Mouse (Mus musculus): ENCODE results near the gene Etv5. TPM values are rescaled to one million over a fixed set of nuclear protein-coding genes. Genes with fewer than 3 reads are reported as not detected.

Etv5 gene
- polyA plus RNA-seq, 1 experiment from 2014 or later: 59.8 TPM

- H3K9me3 ChIP-seq (replicated peaks): no peaks in the 10 kb centered on the region
- ATAC-seq (replicated peaks; ENCODE audit: low FRiP score): no peak
- H3K4me1 ChIP-seq: peaks cover 23% of the 10 kb centered on the region
- H3K4me3 ChIP-seq (replicated peaks): no peak overlapping the region
- H3K27me3 ChIP-seq: peaks cover 3% of the 10 kb centered on the region; the same call in 1 of the 2 replicates
- H3K27ac ChIP-seq: no peak overlapping the region; the same call in 1 of the 2 replicates
- no peaks in the 10 kb centered on the region for H3K36me3 ChIP-seq
- H3K9ac ChIP-seq: no peak overlapping the region
- H3K4me2 ChIP-seq: no peak overlapping the region
- 60% methylated on average over 6 of the region's 6 CpGs for WGBS
These were observed 5.3 kb upstream of the Etv5 start for GRCm38 (mm10) chr16:22444786-22445185.

- Histone ChIP-seq H3K27me3 (peaks cover 3% of the 10 kb centered on the region; the same call in 1 of the 2 replicates), H3K4me1 (peaks cover 35% of the 10 kb centered on the region), H3K27ac (no peak overlapping the region), H3K9me3 (replicated peaks) (no peaks in the 10 kb centered on the region), H3K9ac (no peak overlapping the region), H3K36me3 (no peaks in the 10 kb centered on the region), H3K4me2 (no peak overlapping the region), H3K4me3 (replicated peaks) (no peak overlapping the region)
- ATAC-seq (replicated peaks; ENCODE audit: low FRiP score): no peak
- 69% methylated on average over 7 of the region's 7 CpGs for WGBS
These were observed 2.7 kb upstream of the Etv5 start for GRCm38 (mm10) chr16:22442202-22442601.

GRCm38 (mm10) chr16:22441317-22441716 is 1.8 kb upstream of the Etv5 start:
- no peak overlapping the region for H3K4me2 ChIP-seq
- peaks cover 3% of the 10 kb centered on the region; the same call in 1 of the 2 replicates for H3K27me3 ChIP-seq
- no peak overlapping the region for H3K4me3 ChIP-seq (replicated peaks)
- no peaks in the 10 kb centered on the region for H3K9me3 ChIP-seq (replicated peaks)
- WGBS: 70% methylated on average over 4 of the region's 4 CpGs
- no peaks in the 10 kb centered on the region for H3K36me3 ChIP-seq
- ATAC-seq (replicated peaks; ENCODE audit: low FRiP score): no peak
- H3K4me1 ChIP-seq: peaks cover 36% of the 10 kb centered on the region
- no peak overlapping the region for H3K9ac ChIP-seq
- H3K27ac ChIP-seq: peak overlapping the region; percentile 85; the same call in 1 of the 2 replicates

- ATAC-seq (replicated peaks; ENCODE audit: low FRiP score): no peak
These were observed 750 bp upstream of the Etv5 start for GRCm38 (mm10) chr16:22440269-22440668.

GRCm38 (mm10) chr16:22438441-22439373 is 812 bp downstream of the Etv5 start:
- Histone ChIP-seq H3K4me3 (replicated peaks) (peak overlapping the region; percentile 85), H3K4me2 (peak overlapping the region; percentile 95), H3K9me3 (replicated peaks) (no peaks in the 10 kb centered on the region), H3K4me1 (peaks cover 51% of the 10 kb centered on the region), H3K9ac (peak overlapping the region; percentile 72), H3K27ac (peak overlapping the region; percentile 85), H3K27me3 (peaks cover 3% of the 10 kb centered on the region; the same call in 1 of the 2 replicates), H3K36me3 (peaks cover 7% of the 10 kb centered on the region; the same call in 1 of the 2 replicates)
- WGBS: under 1% methylated on average over 59 of the region's 59 CpGs
- ATAC-seq (replicated peaks; ENCODE audit: low FRiP score): peak; percentile 27

More at GRCm38 (mm10) chr16:22440269-22440668, 750 bp upstream of the Etv5 start:
- Histone ChIP-seq H3K4me2 (peak overlapping the region; percentile 68), H3K9me3 (replicated peaks) (no peaks in the 10 kb centered on the region), H3K36me3 (0 out of 2 replicates have a peak, but pooled peaks cover 4% of the 10 kb centered on the region), H3K27me3 (peaks cover 3% of the 10 kb centered on the region; the same call in 1 of the 2 replicates), H3K27ac (peak overlapping the region; percentile 85), H3K4me3 (replicated peaks) (peak overlapping the region; percentile 85), H3K9ac (peak overlapping the region; percentile 35), H3K4me1 (peaks cover 43% of the 10 kb centered on the region)
- WGBS: under 1% methylated on average over 18 of the region's 18 CpGs

GRCm38 (mm10) chr16:22436106-22436505 is 3.4 kb downstream of the Etv5 start:
- Histone ChIP-seq H3K9ac (no peak overlapping the region), H3K4me2 (peak overlapping the region; percentile 23; the same call in 1 of the 2 replicates), H3K4me3 (replicated peaks) (no peak overlapping the region), H3K9me3 (replicated peaks) (no peaks in the 10 kb centered on the region), H3K36me3 (peaks cover 7% of the 10 kb centered on the region; the same call in 1 of the 2 replicates), H3K27me3 (no peaks in the 10 kb centered on the region), H3K4me1 (peaks cover 50% of the 10 kb centered on the region), H3K27ac (no peak overlapping the region)
- ATAC-seq (replicated peaks; ENCODE audit: low FRiP score): no peak
- 52% methylated on average over 6 of the region's 6 CpGs for WGBS

GRCm38 (mm10) chr16:22434530-22434929 is 5.0 kb downstream of the Etv5 start:
- no peak for ATAC-seq (replicated peaks; ENCODE audit: low FRiP score)
- Histone ChIP-seq H3K9ac (no peak overlapping the region), H3K27ac (peak overlapping the region; percentile 58), H3K27me3 (no peaks in the 10 kb centered on the region), H3K4me2 (peak overlapping the region; percentile 45), H3K36me3 (peaks cover 7% of the 10 kb centered on the region; the same call in 1 of the 2 replicates), H3K4me3 (replicated peaks) (peak overlapping the region; percentile 17; the same call in 1 of the 2 replicates), H3K9me3 (replicated peaks) (no peaks in the 10 kb centered on the region), H3K4me1 (peaks cover 51% of the 10 kb centered on the region)
- 28% methylated on average over 5 of the region's 5 CpGs for WGBS

- Histone ChIP-seq H3K9ac (no peak overlapping the region), H3K4me3 (replicated peaks) (peak overlapping the region; percentile 17; the same call in 1 of the 2 replicates), H3K27ac (peak overlapping the region; percentile 58; the same call in 1 of the 2 replicates), H3K4me1 (peaks cover 55% of the 10 kb centered on the region), H3K9me3 (replicated peaks) (no peaks in the 10 kb centered on the region), H3K4me2 (peak overlapping the region; percentile 45), H3K27me3 (no peaks in the 10 kb centered on the region), H3K36me3 (peaks cover 7% of the 10 kb centered on the region; the same call in 1 of the 2 replicates)
- WGBS: 10% methylated on average over 12 of the region's 12 CpGs
- ATAC-seq (replicated peaks; ENCODE audit: low FRiP score): no peak
These were observed 5.6 kb downstream of the Etv5 start for GRCm38 (mm10) chr16:22433944-22434343.

- no peak overlapping the region for H3K27ac ChIP-seq
- WGBS: 84% methylated on average over 10 of the region's 12 CpGs
- H3K9ac ChIP-seq: no peak overlapping the region
- peaks cover 59% of the 10 kb centered on the region for H3K4me1 ChIP-seq
- peaks cover 7% of the 10 kb centered on the region; the same call in 1 of the 2 replicates for H3K36me3 ChIP-seq
- no peak overlapping the region for H3K4me3 ChIP-seq (replicated peaks)
- H3K4me2 ChIP-seq: no peak overlapping the region
- no peaks in the 10 kb centered on the region for H3K9me3 ChIP-seq (replicated peaks)
- H3K27me3 ChIP-seq: no peaks in the 10 kb centered on the region
- no peak for ATAC-seq (replicated peaks; ENCODE audit: low FRiP score)
These were observed 7.7 kb downstream of the Etv5 start for GRCm38 (mm10) chr16:22431773-22432172.

GRCm38 (mm10) chr16:22431335-22431734 is 8.2 kb downstream of the Etv5 start:
- H3K36me3 ChIP-seq: peaks cover 7% of the 10 kb centered on the region; the same call in 1 of the 2 replicates
- ATAC-seq (replicated peaks; ENCODE audit: low FRiP score): no peak
- 80% methylated on average over 2 of the region's 2 CpGs for WGBS
- H3K27ac ChIP-seq: no peak overlapping the region
- no peak overlapping the region for H3K4me2 ChIP-seq
- no peaks in the 10 kb centered on the region for H3K27me3 ChIP-seq
- H3K9me3 ChIP-seq (replicated peaks): no peaks in the 10 kb centered on the region
- H3K4me1 ChIP-seq: peaks cover 59% of the 10 kb centered on the region
- H3K4me3 ChIP-seq (replicated peaks): no peak overlapping the region
- H3K9ac ChIP-seq: no peak overlapping the region

GRCm38 (mm10) chr16:22430211-22430951 is 9.1 kb downstream of the Etv5 start:
- H3K4me2 ChIP-seq: no peak overlapping the region
- peaks cover 7% of the 10 kb centered on the region for H3K36me3 ChIP-seq
- no peak overlapping the region for H3K4me3 ChIP-seq (replicated peaks)
- no peaks in the 10 kb centered on the region for H3K27me3 ChIP-seq
- WGBS: 65% methylated on average over 16 of the region's 16 CpGs
- H3K4me1 ChIP-seq: peaks cover 52% of the 10 kb centered on the region
- no peak overlapping the region for H3K9ac ChIP-seq
- ATAC-seq (replicated peaks; ENCODE audit: low FRiP score): no peak
- no peaks in the 10 kb centered on the region for H3K9me3 ChIP-seq (replicated peaks)
- peak overlapping the region; percentile 83 for H3K27ac ChIP-seq

Measured in kidney, embryonic 15.5 days (tissue).